Mouse (Mus musculus): Measurements from ENCODE around the gene Ddn.

Gene Ddn

DNA sequence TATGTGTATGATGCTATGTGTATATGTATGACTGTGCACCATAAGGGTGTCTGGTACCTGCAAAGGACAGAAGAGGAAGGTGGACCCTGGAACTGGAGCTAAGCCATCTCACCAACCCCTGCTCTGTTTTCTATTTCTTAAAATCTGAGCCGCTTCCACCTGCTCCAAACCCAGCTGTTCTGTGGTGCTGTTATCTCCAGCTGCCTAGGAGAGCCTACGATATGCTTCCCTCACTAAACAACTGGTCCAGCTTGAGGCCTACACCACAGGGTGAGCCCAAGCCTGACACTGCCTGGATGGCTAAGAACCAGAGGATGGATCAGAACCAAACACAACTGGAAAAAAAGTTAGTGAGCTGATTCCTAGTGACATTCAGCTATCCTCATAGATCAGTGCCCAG, 55.2 kb downstream of the Ddn start:
- Histone ChIP-seq H3K27me3 (ENCODE audit: control insufficient read depth, insufficient read depth, low read length, poor library complexity, severe bottlenecking) (no peaks in the 10 kb centered on the region), H3K36me3 (ENCODE audit: control insufficient read depth, insufficient read depth, low read length, poor library complexity, severe bottlenecking) (peaks cover 3% of the 10 kb centered on the region; the same call in 1 of the 2 replicates)
- DNase-seq (ENCODE audit: low read depth, low spot score): no peak

Measured in splenic B cell, adult 2 months (primary cell).